Mouse (Mus musculus): ENCODE data around the gene Pde7b.

- TF ChIP-seq CTCF (IDR thresholded peaks at IDR 0.05; ENCODE audit: low read depth): no peak
- no peak for TF ChIP-seq EP300 (IDR thresholded peaks at IDR 0.05; ENCODE audit: low read depth)
Observed at GRCm38 (mm10) chr10:20737146-20737545, 12.3 kb upstream of the Pde7b start.
